Mouse (Mus musculus) intestine, embryonic 15.5 days (tissue): ENCODE data around the gene Wasf3. TPM values are rescaled to one million over a fixed set of nuclear protein-coding genes. Genes with fewer than 3 reads are reported as not detected.

ENCODE experiments used
- ATAC-seq: fragments of 200-750 bp; cut with Nextera tagmentation; 2 replicates; pipeline ENCODE4 v1.8.0; 2017; ENCODE audit warnings: moderate TSS enrichment, moderate library complexity
- H3K27ac ChIP-seq: fragments of 300-500 bp; sonication (generic); 2 replicates; pipeline ENCODE4 v1.5.1; 2015; ENCODE audit warnings: mild to moderate bottlenecking, inconsistent platforms
- H3K27me3 ChIP-seq: fragments of 300-500 bp; sonication (generic); replicated peaks from 2 replicates; pipeline ENCODE4 v1.6.1; 2015; ENCODE audit warnings: inconsistent platforms
- H3K36me3 ChIP-seq: fragments of 300-500 bp; sonication (generic); 2 replicates; pipeline ENCODE4 v1.6.1; 2015; ENCODE audit warnings: inconsistent platforms
- H3K4me1 ChIP-seq: fragments of 300-500 bp; sonication (generic); replicated peaks from 2 replicates; pipeline ENCODE4 v1.6.1; 2015; ENCODE audit warnings: inconsistent platforms
- H3K4me2 ChIP-seq: fragments of 300-500 bp; sonication (generic); replicated peaks from 2 replicates; pipeline ENCODE4 v1.6.1; 2015; ENCODE audit warnings: mild to moderate bottlenecking, inconsistent platforms
- H3K4me3 ChIP-seq: fragments of 300-500 bp; sonication (generic); replicated peaks from 2 replicates; pipeline ENCODE4 v1.5.1; 2015; ENCODE audit warnings: inconsistent platforms
- H3K9ac ChIP-seq: fragments of 300-500 bp; sonication (generic); 2 replicates; pipeline ENCODE4 v1.6.1; 2015; ENCODE audit warnings: inconsistent platforms
- H3K9me3 ChIP-seq: fragments of 300-500 bp; sonication (generic); 2 replicates; pipeline ENCODE4 v1.6.1; 2016; ENCODE audit warnings: inconsistent platforms
- WGBS: fragments of 180-500 bp; shearing (Covaris S2); methylation state at CpG from one replicate; pipeline ENCODE4 v1.1.7; 2015; 5-methylcytosine and 5-hydroxymethylcytosine counted together
- polyA plus RNA-seq: library from polyadenylated mRNA; unstranded; fragments of >200 nt; fragmentation: Nextera tagmentation; extraction: Ambion mirVana; gene quantifications from 2 replicates; pipeline ENCODE4 v1.2.1, GENCODE M21; 2015

Gene Wasf3
- polyA plus RNA-seq, 1 experiment from 2014 or later: 1.7 TPM

- no peak overlapping the region for H3K9ac ChIP-seq
- no peak overlapping the region for H3K4me2 ChIP-seq
- no peak overlapping the region for H3K4me3 ChIP-seq
- 72% methylated on average over 4 of the region's 4 CpGs for WGBS
- no peaks in the 10 kb centered on the region for H3K4me1 ChIP-seq
- no peaks in the 10 kb centered on the region for H3K9me3 ChIP-seq
- no peak for ATAC-seq
- no peaks in the 10 kb centered on the region for H3K36me3 ChIP-seq
- no peaks in the 10 kb centered on the region for H3K27me3 ChIP-seq
- no peak overlapping the region for H3K27ac ChIP-seq
Observed at GRCm38 (mm10) chr5:146428109-146428508, 43.3 kb downstream of the Wasf3 start.

- no peak for ATAC-seq
- no peaks in the 10 kb centered on the region for H3K36me3 ChIP-seq
- H3K4me1 ChIP-seq: no peaks in the 10 kb centered on the region
- WGBS: 66% methylated on average over 3 of the region's 3 CpGs
- no peak overlapping the region for H3K9ac ChIP-seq
- H3K9me3 ChIP-seq: no peaks in the 10 kb centered on the region
- H3K4me3 ChIP-seq: no peak overlapping the region
- no peaks in the 10 kb centered on the region for H3K27me3 ChIP-seq
- no peak overlapping the region for H3K4me2 ChIP-seq
- no peak overlapping the region for H3K27ac ChIP-seq
Observed at GRCm38 (mm10) chr5:146431821-146432220, 47.0 kb downstream of the Wasf3 start.

GRCm38 (mm10) chr5:146432476-146432875, 47.7 kb downstream of the Wasf3 start:
- ATAC-seq: no peak
- Histone ChIP-seq H3K36me3 (no peaks in the 10 kb centered on the region), H3K9ac (no peak overlapping the region)

GRCm38 (mm10) chr5:146435316-146435715, 50.5 kb downstream of the Wasf3 start:
- WGBS: 91% methylated on average over 16 of the region's 16 CpGs
- H3K4me2 ChIP-seq: no peak overlapping the region
- no peak overlapping the region for H3K27ac ChIP-seq
- no peak for ATAC-seq
- no peaks in the 10 kb centered on the region for H3K36me3 ChIP-seq
- no peak overlapping the region for H3K9ac ChIP-seq
- no peak overlapping the region for H3K4me3 ChIP-seq
- H3K4me1 ChIP-seq: no peaks in the 10 kb centered on the region
- H3K9me3 ChIP-seq: no peaks in the 10 kb centered on the region
- H3K27me3 ChIP-seq: no peaks in the 10 kb centered on the region

More at GRCm38 (mm10) chr5:146432476-146432875, 47.7 kb downstream of the Wasf3 start:
- H3K27ac ChIP-seq: no peak overlapping the region
- H3K9me3 ChIP-seq: no peaks in the 10 kb centered on the region
- H3K4me3 ChIP-seq: no peak overlapping the region
- H3K27me3 ChIP-seq: no peaks in the 10 kb centered on the region
- 80% methylated on average over 6 of the region's 6 CpGs for WGBS
- no peak overlapping the region for H3K4me2 ChIP-seq
- H3K4me1 ChIP-seq: no peaks in the 10 kb centered on the region

- Histone ChIP-seq H3K4me2 (no peak overlapping the region), H3K4me1 (no peaks in the 10 kb centered on the region), H3K4me3 (no peak overlapping the region), H3K9ac (no peak overlapping the region), H3K27ac (no peak overlapping the region), H3K36me3 (no peaks in the 10 kb centered on the region), H3K27me3 (no peaks in the 10 kb centered on the region), H3K9me3 (no peaks in the 10 kb centered on the region)
- WGBS: 94% methylated on average over 11 of the region's 11 CpGs
- no peak for ATAC-seq
Observed at GRCm38 (mm10) chr5:146436796-146437195, 52.0 kb downstream of the Wasf3 start.

- Histone ChIP-seq H3K9me3 (no peaks in the 10 kb centered on the region), H3K9ac (no peak overlapping the region), H3K4me2 (no peak overlapping the region), H3K27me3 (no peaks in the 10 kb centered on the region), H3K4me1 (no peaks in the 10 kb centered on the region), H3K27ac (no peak overlapping the region), H3K4me3 (no peak overlapping the region), H3K36me3 (no peaks in the 10 kb centered on the region)
- no peak for ATAC-seq
- 92% methylated on average over 7 of the region's 7 CpGs for WGBS
Observed at GRCm38 (mm10) chr5:146439152-146439781, 54.5 kb downstream of the Wasf3 start.

GRCm38 (mm10) chr5:146440273-146440672, 55.5 kb downstream of the Wasf3 start:
- H3K9ac ChIP-seq: no peak overlapping the region
- H3K9me3 ChIP-seq: no peaks in the 10 kb centered on the region
- H3K27me3 ChIP-seq: no peaks in the 10 kb centered on the region
- no peak overlapping the region for H3K4me2 ChIP-seq
- H3K27ac ChIP-seq: no peak overlapping the region
- WGBS: 90% methylated on average over 5 of the region's 5 CpGs
- ATAC-seq: no peak
- H3K36me3 ChIP-seq: no peaks in the 10 kb centered on the region
- H3K4me1 ChIP-seq: no peaks in the 10 kb centered on the region
- H3K4me3 ChIP-seq: no peak overlapping the region

GRCm38 (mm10) chr5:146442767-146443166, 58.0 kb downstream of the Wasf3 start:
- H3K4me3 ChIP-seq: no peak overlapping the region
- no peaks in the 10 kb centered on the region for H3K9me3 ChIP-seq
- H3K36me3 ChIP-seq: no peaks in the 10 kb centered on the region
- no peak overlapping the region for H3K4me2 ChIP-seq
- no peak for ATAC-seq
- H3K4me1 ChIP-seq: no peaks in the 10 kb centered on the region
- 50% methylated on average over 2 of the region's 2 CpGs for WGBS
- H3K9ac ChIP-seq: no peak overlapping the region
- no peak overlapping the region for H3K27ac ChIP-seq
- H3K27me3 ChIP-seq: no peaks in the 10 kb centered on the region

GRCm38 (mm10) chr5:146446633-146447032, 61.8 kb downstream of the Wasf3 start:
- Histone ChIP-seq H3K27ac (no peak overlapping the region), H3K4me1 (no peaks in the 10 kb centered on the region), H3K36me3 (no peaks in the 10 kb centered on the region), H3K9me3 (no peaks in the 10 kb centered on the region), H3K9ac (no peak overlapping the region), H3K27me3 (no peaks in the 10 kb centered on the region), H3K4me2 (no peak overlapping the region), H3K4me3 (no peak overlapping the region)
- ATAC-seq: no peak
- 82% methylated on average over 2 of the region's 2 CpGs for WGBS

GRCm38 (mm10) chr5:146451592-146452254, 66.9 kb downstream of the Wasf3 start:
- H3K9ac ChIP-seq: no peak overlapping the region
- H3K36me3 ChIP-seq: no peaks in the 10 kb centered on the region
- ATAC-seq: no peak
- H3K4me2 ChIP-seq: no peak overlapping the region
- no peaks in the 10 kb centered on the region for H3K9me3 ChIP-seq
- H3K27me3 ChIP-seq: no peaks in the 10 kb centered on the region
- 66% methylated on average over 11 of the region's 11 CpGs for WGBS
- H3K4me3 ChIP-seq: no peak overlapping the region
- no peak overlapping the region for H3K27ac ChIP-seq
- no peaks in the 10 kb centered on the region for H3K4me1 ChIP-seq

- H3K27me3 ChIP-seq: no peaks in the 10 kb centered on the region
- no peaks in the 10 kb centered on the region for H3K4me1 ChIP-seq
- no peaks in the 10 kb centered on the region for H3K9me3 ChIP-seq
- no peak overlapping the region for H3K9ac ChIP-seq
- no peak overlapping the region for H3K4me3 ChIP-seq
- WGBS: 92% methylated on average over 6 of the region's 6 CpGs
- no peak overlapping the region for H3K4me2 ChIP-seq
- no peak overlapping the region for H3K27ac ChIP-seq
- no peak for ATAC-seq
- no peaks in the 10 kb centered on the region for H3K36me3 ChIP-seq
Observed at GRCm38 (mm10) chr5:146453556-146453955, 68.8 kb downstream of the Wasf3 start.

GRCm38 (mm10) chr5:146461612-146462011, 76.8 kb downstream of the Wasf3 start:
- Histone ChIP-seq H3K36me3 (no peaks in the 10 kb centered on the region), H3K9ac (no peak overlapping the region), H3K4me2 (no peak overlapping the region), H3K4me3 (no peak overlapping the region), H3K4me1 (no peaks in the 10 kb centered on the region), H3K9me3 (no peaks in the 10 kb centered on the region), H3K27ac (no peak overlapping the region), H3K27me3 (no peaks in the 10 kb centered on the region)
- 81% methylated on average over 8 of the region's 8 CpGs for WGBS
- ATAC-seq: no peak

- no peak overlapping the region for H3K9ac ChIP-seq
- 94% methylated on average over 19 of the region's 19 CpGs for WGBS
- H3K4me1 ChIP-seq: no peaks in the 10 kb centered on the region
- H3K4me2 ChIP-seq: no peak overlapping the region
- H3K36me3 ChIP-seq: no peaks in the 10 kb centered on the region
- H3K9me3 ChIP-seq: no peaks in the 10 kb centered on the region
- no peak overlapping the region for H3K4me3 ChIP-seq
- ATAC-seq: no peak
- H3K27me3 ChIP-seq: no peaks in the 10 kb centered on the region
- H3K27ac ChIP-seq: no peak overlapping the region
Observed at GRCm38 (mm10) chr5:146466663-146467062, 81.9 kb downstream of the Wasf3 start.
